Mouse (Mus musculus) midbrain, embryonic 10.5 days (tissue): ENCODE measurements around the gene Fcrlb. TPM values are rescaled to one million over a fixed set of nuclear protein-coding genes. Genes with fewer than 3 reads are reported as not detected.

ENCODE experiments used
- DNase-seq: peaks from one replicate; pipeline ENCODE4 v3.0.0-alpha.2; 2017; ENCODE audit warnings: low spot score
- H3K27ac ChIP-seq: fragments of 300-500 bp; sonication (generic); replicated peaks from 2 replicates; pipeline ENCODE4 v1.5.1; 2016; ENCODE audit warnings: mild to moderate bottlenecking
- H3K27me3 ChIP-seq: fragments of 300-500 bp; sonication (generic); 2 replicates; pipeline ENCODE4 v1.6.1; 2016; ENCODE audit warnings: low read depth, mild to moderate bottlenecking; ENCODE audit not compliant: poor library complexity, severe bottlenecking
- H3K36me3 ChIP-seq: fragments of 300-500 bp; sonication (generic); 2 replicates; pipeline ENCODE4 v1.6.1; 2016; ENCODE audit warnings: mild to moderate bottlenecking, moderate library complexity
- H3K4me1 ChIP-seq: fragments of 300-500 bp; sonication (generic); 2 replicates; pipeline ENCODE4 v1.6.1; 2016
- H3K4me3 ChIP-seq: fragments of 300-500 bp; sonication (generic); 2 replicates; pipeline ENCODE4 v1.5.1; 2016; ENCODE audit warnings: mild to moderate bottlenecking, moderate library complexity
- H3K9me3 ChIP-seq: fragments of 300-500 bp; sonication (generic); replicated peaks from 2 replicates; pipeline ENCODE4 v1.6.1; 2016; ENCODE audit warnings: mild to moderate bottlenecking
- WGBS: fragments of 180-500 bp; shearing (Covaris S2); methylation state at CpG from one replicate; pipeline ENCODE4 v1.1.7; 2016; 5-methylcytosine and 5-hydroxymethylcytosine counted together
- polyA plus RNA-seq: library from polyadenylated mRNA; unstranded; fragments of >200 nt; fragmentation: Nextera tagmentation; extraction: Ambion mirVana; gene quantifications from 2 replicates; pipeline ENCODE4 v1.2.1, GENCODE M21; 2016

The Fcrlb gene
- polyA plus RNA-seq, 1 experiment from 2014 or later: not detected

DNA sequence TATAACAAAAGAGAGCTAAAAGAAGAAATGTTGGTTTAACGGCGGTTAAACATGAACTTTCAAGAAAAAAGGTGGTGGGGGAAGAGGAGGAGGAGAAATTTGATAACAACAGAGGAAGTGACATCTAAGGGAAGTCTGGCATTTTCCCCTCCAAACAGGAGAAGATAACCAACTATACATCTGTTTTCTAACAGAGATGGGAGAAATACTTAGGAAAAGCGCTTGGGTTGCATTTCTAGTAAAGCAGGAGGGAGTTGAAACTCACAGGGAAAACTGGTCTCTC, 50.4 kb downstream of the Fcrlb start:
- Histone ChIP-seq H3K4me3 (no peak overlapping the region), H3K9me3 (no peaks in the 10 kb centered on the region), H3K27me3 (no peaks in the 10 kb centered on the region), H3K4me1 (peaks cover 13% of the 10 kb centered on the region), H3K36me3 (no peaks in the 10 kb centered on the region), H3K27ac (no peak overlapping the region)
- DNase-seq: no peak
- WGBS: 80% methylated on average over 3 of the region's 3 CpGs

DNA sequence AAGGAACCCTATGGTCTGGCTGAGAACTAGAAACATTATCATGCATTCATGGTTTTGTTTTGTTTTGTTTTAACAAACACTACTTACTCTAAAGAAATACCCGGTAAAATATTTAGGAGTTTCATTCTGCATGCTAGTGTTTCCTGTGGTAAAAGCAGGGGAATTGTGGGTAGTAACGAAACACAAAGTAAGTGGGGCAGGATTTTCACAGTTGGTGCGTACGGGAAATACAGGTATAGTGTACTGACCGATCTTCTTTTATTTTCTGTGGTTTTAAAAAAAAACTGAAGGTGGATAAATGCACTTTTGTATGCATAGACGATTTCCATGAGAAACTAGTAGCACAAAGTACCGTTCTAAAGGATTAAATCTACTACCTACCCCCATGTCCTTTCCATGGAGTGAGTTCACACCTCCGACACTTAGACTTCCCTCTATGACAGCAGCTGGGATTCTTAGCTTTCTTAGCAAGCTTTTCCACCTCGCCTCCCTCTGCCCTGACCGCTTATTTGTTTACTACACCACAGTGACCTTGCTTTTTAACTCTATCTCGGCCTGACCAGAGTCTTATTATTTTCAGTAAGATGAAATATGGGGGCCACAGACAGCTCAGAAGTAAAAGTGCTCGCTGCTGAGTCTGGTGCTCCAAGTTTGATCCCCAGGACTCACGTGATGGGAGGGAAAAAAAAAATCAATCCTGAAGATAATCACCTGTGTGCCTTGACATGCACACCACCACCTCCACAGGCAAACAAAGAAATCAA, 50.9 kb downstream of the Fcrlb start:
- Histone ChIP-seq H3K4me1 (peaks cover 9% of the 10 kb centered on the region), H3K36me3 (no peaks in the 10 kb centered on the region), H3K27ac (no peak overlapping the region), H3K4me3 (no peak overlapping the region), H3K9me3 (no peaks in the 10 kb centered on the region), H3K27me3 (no peaks in the 10 kb centered on the region)
- WGBS: 84% methylated on average over 13 of the region's 13 CpGs
- no peak for DNase-seq

DNA sequence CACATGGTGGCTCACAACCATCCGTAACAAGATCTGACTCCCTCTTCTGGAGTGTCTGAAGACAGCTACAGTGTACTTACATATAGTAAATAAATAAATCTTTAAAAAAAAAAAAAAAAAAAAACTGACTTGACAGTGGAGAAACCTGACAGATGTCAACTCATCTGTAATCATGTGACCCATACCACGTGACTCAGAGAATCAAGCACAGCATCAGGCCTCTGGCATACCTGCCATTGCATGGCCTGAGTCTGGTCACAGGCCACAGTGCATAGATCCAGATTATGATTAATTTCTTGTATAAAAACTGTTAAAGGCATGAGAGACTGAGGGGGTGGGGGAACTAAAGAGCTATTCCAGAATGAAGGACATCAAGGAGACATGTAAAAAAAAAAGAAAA, 53.9 kb downstream of the Fcrlb start:
- H3K4me1 ChIP-seq: no peaks in the 10 kb centered on the region
- 80% methylated on average over 2 of the region's 2 CpGs for WGBS
- no peak overlapping the region for H3K27ac ChIP-seq
- H3K36me3 ChIP-seq: no peaks in the 10 kb centered on the region
- no peaks in the 10 kb centered on the region for H3K9me3 ChIP-seq
- DNase-seq: no peak
- H3K4me3 ChIP-seq: no peak overlapping the region
- H3K27me3 ChIP-seq: no peaks in the 10 kb centered on the region

DNA sequence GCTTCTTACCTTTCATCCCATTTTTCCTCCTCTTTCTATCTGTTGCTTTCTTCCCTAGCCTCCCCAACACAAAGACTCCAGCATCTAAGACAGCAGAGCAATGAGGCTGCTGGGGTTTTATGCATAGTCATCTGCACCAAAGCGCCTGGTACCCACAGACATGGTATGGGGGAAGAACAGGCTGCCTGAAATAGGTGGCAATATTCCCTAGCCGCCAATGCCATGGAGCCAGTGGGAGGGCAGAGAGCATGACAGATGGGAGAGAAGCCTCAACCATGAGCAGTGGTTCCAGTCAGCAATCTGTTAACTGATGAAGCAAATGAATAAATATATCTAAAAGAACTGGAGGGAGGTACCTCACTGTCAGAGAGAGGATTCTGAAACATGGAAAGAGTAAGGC, 55.4 kb downstream of the Fcrlb start:
- 82% methylated on average over 2 of the region's 2 CpGs for WGBS
- Histone ChIP-seq H3K27me3 (no peaks in the 10 kb centered on the region), H3K4me3 (no peak overlapping the region), H3K4me1 (no peaks in the 10 kb centered on the region), H3K9me3 (no peaks in the 10 kb centered on the region), H3K36me3 (no peaks in the 10 kb centered on the region), H3K27ac (no peak overlapping the region)
- DNase-seq: no peak

Other genes starting within 250 kb of the Fcrlb start
- gene Atf6, start 45.2 kb downstream of the Fcrlb start, polyA plus RNA-seq: 7.5 and 9.2 TPM in 2 replicates
- 0.38 TPM in 1 of 2 replicates, not detected in the other for gene Gm26620, start 27.9 kb downstream of the Fcrlb start, polyA plus RNA-seq
- 30.0 and 30.5 TPM in 2 replicates for gene Dusp12, start 27.4 kb downstream of the Fcrlb start, polyA plus RNA-seq
- gene Fcrla, start 14.6 kb upstream of the Fcrlb start, polyA plus RNA-seq: not detected in 2 replicates
- gene Fcgr2b, start 63.6 kb upstream of the Fcrlb start, polyA plus RNA-seq: 0.40 TPM in 1 of 2 replicates, not detected in the other
- 0.25 TPM in 1 of 2 replicates, not detected in the other for gene Fcgr4, start 106.0 kb upstream of the Fcrlb start, polyA plus RNA-seq
- gene Fcgr3, start 152.0 kb upstream of the Fcrlb start, polyA plus RNA-seq: 5.5 and 7.8 TPM in 2 replicates
- 2.8 and 2.9 TPM in 2 replicates for gene Cfap126, start 201.0 kb upstream of the Fcrlb start, polyA plus RNA-seq
- gene Sdhc, start 237.7 kb upstream of the Fcrlb start, polyA plus RNA-seq: 301 and 309 TPM in 2 replicates
- gene Mpz, start 237.8 kb upstream of the Fcrlb start, polyA plus RNA-seq: 0.26 TPM in 1 of 2 replicates, not detected in the other